Mouse (Mus musculus) embryonic facial prominence, embryonic 14.5 days (tissue): Measurements from ENCODE around the gene Cntnap4. TPM values are rescaled to one million over a fixed set of nuclear protein-coding genes. Genes with fewer than 3 reads are reported as not detected.

ENCODE experiments used
- ATAC-seq: fragments of 200-750 bp; cut with Nextera tagmentation; 2 replicates; pipeline ENCODE4 v1.8.0; 2017; ENCODE audit warnings: low read depth, moderate number of reproducible peaks, moderate TSS enrichment
- DNase-seq: peaks from one replicate; pipeline ENCODE4 v3.0.0-alpha.2; 2015; ENCODE audit warnings: low spot score
- H3K27ac ChIP-seq: fragments of 300-500 bp; sonication (generic); replicated peaks from 2 replicates; pipeline ENCODE4 v1.5.1; 2014; ENCODE audit warnings: low read depth, mild to moderate bottlenecking, low read length, moderate library complexity
- H3K27me3 ChIP-seq: fragments of 300-500 bp; sonication (generic); replicated peaks from 2 replicates; pipeline ENCODE4 v1.6.1; 2014; ENCODE audit warnings: low read length; ENCODE audit not compliant: control insufficient read depth, insufficient read depth
- H3K36me3 ChIP-seq: fragments of 300-500 bp; sonication (generic); 2 replicates; pipeline ENCODE4 v1.6.1; 2014; ENCODE audit warnings: low read length, mixed read lengths; ENCODE audit not compliant: control insufficient read depth, insufficient read depth
- H3K4me1 ChIP-seq: fragments of 300-500 bp; sonication (generic); 2 replicates; pipeline ENCODE4 v1.6.1; 2014; ENCODE audit warnings: antibody characterized with exemption, low read length; ENCODE audit not compliant: control insufficient read depth, insufficient read depth
- H3K4me2 ChIP-seq: fragments of 300-500 bp; sonication (generic); 2 replicates; pipeline ENCODE4 v1.6.1; 2014; ENCODE audit warnings: low read depth, mild to moderate bottlenecking, low read length, moderate library complexity, mixed read lengths
- H3K4me3 ChIP-seq: fragments of 300-500 bp; sonication (generic); 2 replicates; pipeline ENCODE4 v1.5.1; 2014; ENCODE audit warnings: low read depth, mild to moderate bottlenecking, low read length
- H3K9ac ChIP-seq: fragments of 300-500 bp; sonication (generic); 2 replicates; pipeline ENCODE4 v1.6.1; 2014; ENCODE audit warnings: low read depth, mild to moderate bottlenecking, low read length, moderate library complexity, mixed read lengths
- H3K9me3 ChIP-seq: fragments of 300-500 bp; sonication (generic); 2 replicates; pipeline ENCODE4 v1.6.1; 2016; ENCODE audit warnings: low read length; ENCODE audit not compliant: control insufficient read depth
- WGBS: fragments of 180-500 bp; shearing (Covaris S2); extraction: QIAGEN DNeasy Blood & Tissue Kit; methylation state at CpG from one replicate; pipeline ENCODE4 v1.1.7; 2014; 5-methylcytosine and 5-hydroxymethylcytosine counted together
- polyA plus RNA-seq: library from polyadenylated mRNA; unstranded; fragments of >200 nt; fragmentation: Nextera tagmentation; extraction: Ambion mirVana; gene quantifications from 2 replicates; pipeline ENCODE4 v1.2.1, GENCODE M21; 2014

Cntnap4 gene
- polyA plus RNA-seq, 1 experiment from 2014 or later = 2.3 TPM

DNA sequence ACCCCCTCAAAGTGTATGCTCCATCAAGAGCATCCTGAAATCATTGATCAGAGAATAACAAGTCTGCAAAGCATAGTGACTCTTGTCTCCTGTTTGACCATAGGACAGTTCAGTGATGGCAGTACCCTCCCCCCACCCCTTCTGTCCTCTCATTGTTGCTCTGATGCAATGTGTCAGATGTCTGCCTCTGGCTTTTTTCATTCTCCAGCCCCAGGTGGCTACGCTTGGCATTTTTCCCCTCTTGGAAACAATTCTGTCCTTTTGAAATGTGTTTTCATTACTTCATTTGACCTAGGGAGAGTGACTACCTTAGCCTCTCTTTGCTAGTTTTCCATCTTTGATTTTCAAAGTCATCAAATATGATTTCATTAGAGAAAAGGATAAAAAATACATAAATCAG, 104.8 kb downstream of the Cntnap4 start:
- no peaks in the 10 kb centered on the region for H3K4me1 ChIP-seq
- H3K36me3 ChIP-seq = no peaks in the 10 kb centered on the region
- no peak for DNase-seq
- H3K9ac ChIP-seq = no peak overlapping the region
- H3K4me2 ChIP-seq = no peak overlapping the region
- H3K27me3 ChIP-seq = no peaks in the 10 kb centered on the region
- ATAC-seq = no peak
- H3K4me3 ChIP-seq = no peak overlapping the region
- no peak overlapping the region for H3K27ac ChIP-seq
- H3K9me3 ChIP-seq = no peaks in the 10 kb centered on the region
- 45% methylated on average over 1 of the region's 1 CpGs for WGBS

DNA sequence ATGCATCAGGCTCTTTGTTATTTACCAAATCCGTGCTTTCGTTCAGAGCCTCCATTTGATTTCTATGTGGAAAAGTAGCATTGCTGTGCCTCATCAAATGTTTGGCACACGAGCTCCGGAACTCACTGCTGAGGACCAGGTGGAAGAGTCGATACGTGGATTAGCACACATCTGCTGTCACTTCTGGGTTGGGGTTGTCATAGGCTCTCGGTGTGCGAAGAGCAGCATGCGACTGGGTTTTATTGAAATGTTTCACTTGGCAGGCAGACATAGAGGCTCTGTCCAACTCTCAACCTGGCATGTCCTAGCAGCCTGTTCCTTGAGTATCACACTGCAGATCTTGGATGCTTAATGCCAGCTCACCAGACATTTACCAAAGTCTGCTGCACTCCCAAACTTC, 111.9 kb downstream of the Cntnap4 start:
- H3K36me3 ChIP-seq = no peaks in the 10 kb centered on the region
- no peaks in the 10 kb centered on the region for H3K27me3 ChIP-seq
- no peak overlapping the region for H3K4me2 ChIP-seq
- H3K27ac ChIP-seq = no peak overlapping the region
- 86% methylated on average over 9 of the region's 9 CpGs for WGBS
- H3K4me3 ChIP-seq = no peak overlapping the region
- ATAC-seq (no peak), DNase-seq (no peak)
- H3K9ac ChIP-seq = no peak overlapping the region
- H3K9me3 ChIP-seq = no peaks in the 10 kb centered on the region
- no peaks in the 10 kb centered on the region for H3K4me1 ChIP-seq

DNA sequence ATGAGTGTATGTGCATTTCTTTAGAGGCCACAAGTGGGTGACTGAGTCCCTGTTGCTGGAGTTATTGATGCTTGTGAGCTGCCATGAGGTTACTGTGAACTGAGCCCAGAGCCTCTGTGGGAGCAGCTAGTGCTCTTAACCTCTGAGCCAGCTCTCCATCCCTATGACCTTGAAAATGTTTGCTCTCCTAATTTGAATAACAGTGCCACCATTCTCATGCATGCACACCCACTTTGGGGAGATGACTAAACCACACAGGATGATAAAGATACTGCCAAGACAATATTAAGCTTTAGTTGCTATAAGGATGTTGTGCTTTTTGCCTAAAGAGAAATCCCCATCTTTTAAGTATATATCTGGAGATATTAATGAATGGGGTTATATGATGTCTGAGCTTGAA, 125.9 kb downstream of the Cntnap4 start:
- no peak for ATAC-seq
- no peaks in the 10 kb centered on the region for H3K36me3 ChIP-seq
- no peak overlapping the region for H3K4me3 ChIP-seq
- no peak overlapping the region for H3K9ac ChIP-seq
- DNase-seq = no peak
- no peaks in the 10 kb centered on the region for H3K27me3 ChIP-seq
- H3K4me1 ChIP-seq = no peaks in the 10 kb centered on the region
- no peaks in the 10 kb centered on the region for H3K9me3 ChIP-seq
- H3K27ac ChIP-seq = no peak overlapping the region
- no peak overlapping the region for H3K4me2 ChIP-seq

DNA sequence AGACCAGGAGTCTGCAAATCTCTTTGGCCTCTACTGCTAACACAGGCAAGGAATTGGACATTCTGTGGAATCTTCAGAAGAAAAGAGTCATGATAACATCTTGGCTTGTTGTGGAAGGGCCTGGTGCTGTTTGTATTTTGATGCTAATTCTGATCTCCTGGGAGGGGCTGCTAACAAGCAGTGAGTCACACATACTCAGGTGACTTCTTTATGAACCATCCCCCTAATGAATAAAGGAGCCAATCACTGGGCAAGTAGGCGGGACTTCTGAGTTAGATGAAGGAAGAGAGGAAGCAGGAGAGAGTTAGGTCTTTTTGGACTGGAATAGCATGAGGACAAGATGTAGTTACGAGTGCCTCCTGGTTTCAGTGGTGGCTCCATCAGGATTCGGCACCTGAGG, 128.3 kb downstream of the Cntnap4 start:
- H3K4me3 ChIP-seq = no peak overlapping the region
- WGBS = 75% methylated on average over 3 of the region's 3 CpGs
- H3K27ac ChIP-seq = no peak overlapping the region
- H3K36me3 ChIP-seq = no peaks in the 10 kb centered on the region
- H3K27me3 ChIP-seq = no peaks in the 10 kb centered on the region
- H3K4me1 ChIP-seq = no peaks in the 10 kb centered on the region
- H3K9me3 ChIP-seq = no peaks in the 10 kb centered on the region
- no peak overlapping the region for H3K9ac ChIP-seq
- ATAC-seq = no peak
- no peak overlapping the region for H3K4me2 ChIP-seq
- DNase-seq = no peak

DNA sequence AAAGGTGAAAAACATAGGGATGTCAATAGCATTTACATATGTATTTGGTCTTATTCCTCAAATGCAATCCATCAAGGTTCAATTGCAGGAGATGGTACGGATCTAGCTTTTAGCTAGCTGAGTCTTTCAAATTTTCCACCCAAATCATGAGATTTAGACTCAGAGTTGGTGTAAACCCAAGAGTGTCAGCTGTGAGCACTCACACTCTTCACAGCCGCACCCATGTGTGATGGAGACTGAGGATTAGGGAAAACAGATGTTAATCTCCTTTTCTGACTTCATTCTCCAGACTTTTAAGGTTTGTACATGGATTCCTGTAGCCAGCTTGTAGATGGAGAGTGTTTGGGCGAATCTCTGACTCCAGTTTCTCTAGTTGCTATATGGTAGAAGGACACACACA, 147.1 kb downstream of the Cntnap4 start:
- no peaks in the 10 kb centered on the region for H3K27me3 ChIP-seq
- DNase-seq (no peak), ATAC-seq (no peak)
- H3K9ac ChIP-seq = no peak overlapping the region
- H3K4me2 ChIP-seq = no peak overlapping the region
- no peak overlapping the region for H3K27ac ChIP-seq
- no peaks in the 10 kb centered on the region for H3K4me1 ChIP-seq
- no peaks in the 10 kb centered on the region for H3K9me3 ChIP-seq
- H3K36me3 ChIP-seq = no peaks in the 10 kb centered on the region
- H3K4me3 ChIP-seq = no peak overlapping the region
- WGBS = 61% methylated on average over 3 of the region's 3 CpGs

DNA sequence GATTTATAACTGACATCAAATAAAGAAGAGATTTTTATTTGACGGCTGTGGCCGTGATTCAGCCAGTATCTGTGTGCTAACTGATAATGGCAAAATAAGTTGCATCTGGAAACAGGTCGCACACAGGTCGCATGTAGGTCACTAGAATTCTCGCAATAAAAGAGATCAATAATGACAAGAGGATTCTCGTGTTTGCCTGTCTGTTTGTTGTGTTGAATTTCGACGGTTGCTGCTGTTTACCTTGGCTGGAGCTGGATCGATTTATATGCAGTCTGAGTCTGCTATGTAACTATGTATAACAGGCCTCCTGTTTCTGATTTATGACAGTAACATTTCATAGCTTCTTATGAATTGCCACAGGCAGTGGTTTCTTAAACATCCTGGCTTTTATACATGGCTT, 155.1 kb downstream of the Cntnap4 start:
- DNase-seq (no peak), ATAC-seq (no peak)
- no peak overlapping the region for H3K27ac ChIP-seq
- no peaks in the 10 kb centered on the region for H3K36me3 ChIP-seq
- no peaks in the 10 kb centered on the region for H3K4me1 ChIP-seq
- no peaks in the 10 kb centered on the region for H3K9me3 ChIP-seq
- WGBS = 59% methylated on average over 9 of the region's 9 CpGs
- H3K4me2 ChIP-seq = no peak overlapping the region
- H3K27me3 ChIP-seq = no peaks in the 10 kb centered on the region
- H3K9ac ChIP-seq = no peak overlapping the region
- H3K4me3 ChIP-seq = no peak overlapping the region

DNA sequence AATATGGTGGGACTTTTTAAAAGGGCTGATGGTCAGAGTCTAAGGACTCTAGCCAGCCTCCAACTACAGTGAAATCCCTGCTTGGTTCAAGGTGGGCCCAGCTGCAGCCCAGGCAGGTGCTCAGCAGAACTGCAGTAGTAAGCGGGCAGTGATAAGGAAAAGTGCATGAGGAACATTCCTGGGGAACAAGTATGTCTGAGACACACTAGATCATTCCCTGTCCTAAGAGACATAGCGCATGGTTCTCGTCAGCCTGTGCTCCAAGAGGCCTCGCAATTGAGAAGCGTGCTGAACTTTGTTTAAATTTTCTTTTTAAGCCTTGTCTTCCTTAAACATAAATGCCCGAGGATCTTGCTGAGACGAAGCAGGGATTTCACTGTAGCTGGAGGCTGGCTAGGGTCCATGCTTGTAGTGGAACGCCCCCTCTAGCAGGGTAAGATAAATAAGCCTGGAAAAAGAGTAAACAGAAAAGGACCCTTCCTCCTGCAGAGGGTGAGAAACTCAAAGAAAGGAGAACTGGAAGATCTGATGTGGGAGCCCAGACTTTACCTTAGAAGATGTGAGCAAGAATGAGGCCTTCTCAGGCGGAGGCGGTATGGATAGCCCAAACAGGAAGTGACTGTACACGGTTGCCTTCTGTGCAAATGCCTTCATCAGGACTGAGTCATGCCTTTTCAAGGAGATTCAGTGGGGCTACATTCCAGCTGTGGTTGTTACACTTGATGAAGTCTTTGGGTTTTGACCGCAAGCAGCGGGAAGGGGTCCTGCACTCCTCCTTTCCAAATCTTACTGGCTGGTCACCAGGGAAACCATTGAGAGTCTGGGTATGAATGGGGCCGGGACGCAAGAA, 161.0 kb downstream of the Cntnap4 start:
- Histone ChIP-seq H3K4me2 (no peak overlapping the region), H3K9ac (no peak overlapping the region), H3K9me3 (no peaks in the 10 kb centered on the region), H3K4me1 (no peaks in the 10 kb centered on the region), H3K27me3 (no peaks in the 10 kb centered on the region), H3K36me3 (no peaks in the 10 kb centered on the region), H3K4me3 (no peak overlapping the region), H3K27ac (no peak overlapping the region)
- 73% methylated on average over 15 of the region's 15 CpGs for WGBS
- DNase-seq = no peak
- ATAC-seq = no peak; the same call in 1 of the 2 replicates

DNA sequence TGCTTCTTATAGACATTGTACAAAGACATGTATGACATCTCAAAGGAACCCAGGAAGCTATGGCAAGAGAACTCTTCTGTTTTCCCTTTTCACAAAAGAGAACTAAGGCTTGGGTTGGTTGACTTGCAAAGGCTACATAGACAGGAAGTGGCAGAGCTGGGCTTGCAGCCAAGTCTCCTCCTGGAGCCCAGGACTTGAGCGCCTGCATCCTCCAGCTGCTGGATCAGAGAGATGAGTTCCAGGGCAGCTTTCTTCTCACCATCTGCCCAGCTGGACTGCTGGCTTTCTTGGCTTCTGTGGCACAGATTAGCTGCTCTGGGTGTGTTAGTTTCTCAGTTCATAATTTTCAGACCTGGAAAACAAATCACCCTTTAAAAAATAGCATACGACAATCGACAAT, 165.7 kb downstream of the Cntnap4 start:
- H3K9ac ChIP-seq = no peak overlapping the region
- H3K36me3 ChIP-seq = no peaks in the 10 kb centered on the region
- ATAC-seq = no peak
- peak; percentile 71 for DNase-seq
- WGBS = 81% methylated on average over 3 of the region's 3 CpGs
- no peak overlapping the region for H3K4me3 ChIP-seq
- H3K27ac ChIP-seq = no peak overlapping the region
- no peak overlapping the region for H3K4me2 ChIP-seq
- no peaks in the 10 kb centered on the region for H3K9me3 ChIP-seq
- H3K4me1 ChIP-seq = no peaks in the 10 kb centered on the region
- H3K27me3 ChIP-seq = no peaks in the 10 kb centered on the region

DNA sequence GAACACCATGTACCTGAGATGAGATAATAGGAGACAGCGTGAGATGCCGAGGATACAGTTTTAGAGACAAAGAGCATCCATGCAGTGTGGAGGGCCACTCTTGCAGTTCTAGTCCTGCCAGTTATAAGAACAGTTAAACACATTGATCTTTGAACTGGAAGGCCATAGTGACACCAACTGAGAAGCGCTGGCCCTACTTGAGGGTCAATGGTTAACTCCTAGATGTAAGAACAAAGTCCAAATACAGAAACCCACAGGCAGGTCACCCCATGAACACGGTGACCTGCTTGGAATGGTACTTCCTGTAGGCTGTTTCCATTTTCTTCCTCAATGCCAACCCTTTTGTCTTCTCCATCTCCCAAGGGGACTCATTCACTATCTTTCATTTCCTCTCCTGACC, 173.5 kb downstream of the Cntnap4 start:
- H3K4me3 ChIP-seq = no peak overlapping the region
- no peaks in the 10 kb centered on the region for H3K36me3 ChIP-seq
- H3K27me3 ChIP-seq = no peaks in the 10 kb centered on the region
- DNase-seq (no peak), ATAC-seq (no peak)
- no peak overlapping the region for H3K9ac ChIP-seq
- WGBS = 94% methylated on average over 4 of the region's 4 CpGs
- H3K4me1 ChIP-seq = no peaks in the 10 kb centered on the region
- H3K9me3 ChIP-seq = no peaks in the 10 kb centered on the region
- H3K27ac ChIP-seq = no peak overlapping the region
- no peak overlapping the region for H3K4me2 ChIP-seq
